Mouse (Mus musculus) naive thymus-derived CD4-positive, alpha-beta T cell, adult 2 months (primary cell): ENCODE results near the gene Mrpl21.

Experiments used
- DNase-seq: peaks from one replicate; pipeline ENCODE4 v3.0.0-alpha.2; 2011; ENCODE audit warnings: low read depth

The Mrpl21 gene

GRCm38 (mm10) chr19:3297775-3298174 is 15.1 kb downstream of the Mrpl21 start:
- no peak for DNase-seq

- DNase-seq = no peak
Observed at GRCm38 (mm10) chr19:3304017-3304416, 21.3 kb downstream of the Mrpl21 start.

GRCm38 (mm10) chr19:3307175-3307949 is 24.7 kb downstream of the Mrpl21 start:
- no peak for DNase-seq

- no peak for DNase-seq
Observed at GRCm38 (mm10) chr19:3319341-3319740, 36.6 kb downstream of the Mrpl21 start.

- DNase-seq = no peak
Observed at GRCm38 (mm10) chr19:3320086-3320485, 37.4 kb downstream of the Mrpl21 start.

GRCm38 (mm10) chr19:3320801-3321200 is 38.1 kb downstream of the Mrpl21 start:
- peak; percentile 70 for DNase-seq

GRCm38 (mm10) chr19:3321617-3322016 is 38.9 kb downstream of the Mrpl21 start:
- DNase-seq = no peak

- peak; percentile 76 for DNase-seq
Observed at GRCm38 (mm10) chr19:3322261-3322969, 39.7 kb downstream of the Mrpl21 start, which contains the start of gene Cpt1a. Cpt1a (plus strand) TSS chr19:3322334.

- DNase-seq = peak; percentile 77
Observed at GRCm38 (mm10) chr19:3323201-3323621, 40.5 kb downstream of the Mrpl21 start.

- DNase-seq = peak; percentile 42
Observed at GRCm38 (mm10) chr19:3323753-3324270, 41.1 kb downstream of the Mrpl21 start.

- peak; percentile 44 for DNase-seq
Observed at GRCm38 (mm10) chr19:3324271-3324811, 41.6 kb downstream of the Mrpl21 start.

GRCm38 (mm10) chr19:3324931-3325711 is 42.4 kb downstream of the Mrpl21 start:
- peak; percentile 94 for DNase-seq

- DNase-seq = no peak
Observed at GRCm38 (mm10) chr19:3325771-3326478, 43.2 kb downstream of the Mrpl21 start.

- DNase-seq = no peak
Observed at GRCm38 (mm10) chr19:3326479-3327047, 43.9 kb downstream of the Mrpl21 start.

- DNase-seq = no peak
Observed at GRCm38 (mm10) chr19:3333247-3333646, 50.5 kb downstream of the Mrpl21 start.

GRCm38 (mm10) chr19:3333694-3334515 is 51.2 kb downstream of the Mrpl21 start:
- DNase-seq = no peak

- no peak for DNase-seq
Observed at GRCm38 (mm10) chr19:3334550-3334949, 51.8 kb downstream of the Mrpl21 start.

GRCm38 (mm10) chr19:3335917-3336316 is 53.2 kb downstream of the Mrpl21 start:
- no peak for DNase-seq

- no peak for DNase-seq
Observed at GRCm38 (mm10) chr19:3336485-3337255, 54.0 kb downstream of the Mrpl21 start.
